Mouse (Mus musculus) kidney, postnatal 0 days (tissue): ENCODE results near the gene Gm6367. TPM values are rescaled to one million over a fixed set of nuclear protein-coding genes. Genes with fewer than 3 reads are reported as not detected.
"Not testable (repeated sequence)": the region's sequence is repeated elsewhere in the genome, so short reads cannot be mapped to it uniquely, and the experiment has no call there.

Experiments used
- ATAC-seq: fragments of 200-750 bp; cut with Nextera tagmentation; replicated peaks from 2 replicates; pipeline ENCODE4 v1.8.0; 2017; ENCODE audit warnings: low read depth, moderate number of reproducible peaks, moderate TSS enrichment, moderate library complexity; ENCODE audit not compliant: low FRiP score
- DNase-seq: peaks from one replicate; pipeline ENCODE4 v3.0.0-alpha.2; 2016; ENCODE audit warnings: low spot score
- H3K27ac ChIP-seq: fragments of 300-500 bp; sonication (generic); 2 replicates; pipeline ENCODE4 v1.5.1; 2014; ENCODE audit warnings: mild to moderate bottlenecking
- H3K27me3 ChIP-seq: fragments of 300-500 bp; sonication (generic); 2 replicates; pipeline ENCODE4 v1.6.1; 2014; ENCODE audit warnings: low read length, mixed read lengths; ENCODE audit not compliant: insufficient read depth
- H3K36me3 ChIP-seq: fragments of 300-500 bp; sonication (generic); 2 replicates; pipeline ENCODE4 v1.6.1; 2014; ENCODE audit warnings: low read length, mixed read lengths; ENCODE audit not compliant: insufficient read depth
- H3K4me1 ChIP-seq: fragments of 300-500 bp; sonication (generic); replicated peaks from 2 replicates; pipeline ENCODE4 v1.6.1; 2014; ENCODE audit warnings: antibody characterized with exemption, low read length, mixed read lengths; ENCODE audit not compliant: insufficient read depth
- H3K4me2 ChIP-seq: fragments of 300-500 bp; sonication (generic); 2 replicates; pipeline ENCODE4 v1.6.1; 2014; ENCODE audit warnings: mild to moderate bottlenecking, low read length, moderate library complexity, mixed read lengths
- H3K4me3 ChIP-seq: fragments of 300-500 bp; sonication (generic); replicated peaks from 2 replicates; pipeline ENCODE4 v1.5.1; 2014; ENCODE audit warnings: low read depth, low read length
- H3K9ac ChIP-seq: fragments of 300-500 bp; sonication (generic); 2 replicates; pipeline ENCODE4 v1.6.1; 2014; ENCODE audit warnings: low read depth, low read length
- H3K9me3 ChIP-seq: fragments of 300-500 bp; sonication (generic); replicated peaks from 2 replicates; pipeline ENCODE4 v1.6.1; 2016; ENCODE audit warnings: low read length, inconsistent platforms, mixed read lengths
- WGBS: fragments of 180-500 bp; shearing (Covaris S2); extraction: QIAGEN DNeasy Blood & Tissue Kit; methylation state at CpG from one replicate; pipeline ENCODE4 v1.1.7; 2014; 5-methylcytosine and 5-hydroxymethylcytosine counted together
- polyA plus RNA-seq: library from polyadenylated mRNA; unstranded; fragments of >200 nt; fragmentation: Nextera tagmentation; extraction: Ambion mirVana; gene quantifications from 2 replicates; pipeline ENCODE4 v1.2.1, GENCODE M21; 2015

Gm6367 gene
- polyA plus RNA-seq, result not detected in 2 replicates

DNA sequence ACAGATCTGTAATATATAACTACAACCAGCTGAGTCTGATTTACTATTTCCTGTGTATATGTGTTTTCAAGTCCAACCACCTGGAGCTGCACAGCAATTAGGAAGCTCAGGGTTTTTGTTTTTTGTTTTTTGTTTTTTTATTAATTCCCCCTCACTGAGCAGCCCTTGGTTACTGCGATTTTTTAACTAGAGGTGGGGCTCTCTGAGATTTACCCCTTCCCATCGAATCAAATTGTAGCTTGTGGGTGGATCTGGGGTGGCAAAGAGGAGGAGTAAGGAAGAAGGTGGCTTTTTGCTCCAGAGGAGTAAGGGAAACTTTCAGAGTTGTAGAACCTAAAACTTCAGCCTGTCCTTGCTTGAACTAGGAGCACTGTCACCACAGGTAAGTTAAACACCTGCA, at the start of gene Gm6367:
Gm6367 (plus strand) TSS at position 301 of the 400 bp plus-strand sequence.
- H3K9me3 ChIP-seq, H3K4me1 ChIP-seq, H3K27me3 ChIP-seq, H3K4me2 ChIP-seq, H3K4me3 ChIP-seq, DNase-seq, H3K9ac ChIP-seq, ATAC-seq, H3K27ac ChIP-seq, H3K36me3 ChIP-seq: not testable (repeated sequence)
- WGBS, result no CpG with 5 or more reads among the region's 2 CpGs

Other genes with a start within 250 kb of the Gm6367 start
- gene Gm3183, start 123.2 kb upstream of the Gm6367 start, polyA plus RNA-seq, result not detected in 2 replicates
- not detected in 2 replicates for gene Gm7942, start 118.3 kb downstream of the Gm6367 start, polyA plus RNA-seq
- gene Gm16513, start 194.0 kb downstream of the Gm6367 start, polyA plus RNA-seq, result not detected in 2 replicates